Mouse (Mus musculus): Measurements from ENCODE around the gene Kin.

Gene Kin

DNA sequence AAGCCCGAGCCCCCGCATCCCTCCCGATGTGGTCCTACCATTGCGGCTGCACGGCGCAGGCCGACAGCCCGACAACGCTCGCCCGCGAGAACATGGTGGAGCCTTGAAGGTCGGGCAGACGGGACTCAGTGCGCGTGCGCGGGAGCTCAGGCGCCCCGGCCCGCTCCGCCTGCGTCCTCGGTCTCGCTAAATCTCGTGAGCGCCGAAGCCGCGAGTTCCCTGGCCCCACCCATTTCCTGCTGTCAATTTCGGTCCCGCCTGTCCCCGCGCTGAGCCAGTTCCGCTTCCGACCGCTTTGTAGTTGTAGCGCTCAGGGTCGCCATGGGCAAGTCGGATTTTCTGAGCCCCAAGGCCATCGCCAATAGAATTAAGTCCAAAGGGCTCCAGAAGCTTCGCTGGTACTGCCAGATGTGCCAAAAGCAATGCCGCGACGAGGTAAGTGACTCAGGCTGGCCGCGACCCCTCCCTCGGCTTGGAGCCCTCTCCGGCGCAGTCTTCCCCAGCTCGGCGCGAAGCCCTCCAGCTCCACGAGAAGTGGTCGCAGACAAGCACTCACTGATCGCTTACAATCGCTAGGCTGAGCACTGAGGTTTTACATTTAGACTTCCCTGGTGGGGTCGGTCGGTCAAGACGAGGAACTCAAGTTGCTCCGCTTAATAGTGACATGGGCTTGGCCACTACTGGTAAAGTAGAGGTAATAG lies at the start of gene Kin, which contains the start of gene Atp5c1:
Gene Kin (plus strand): TSS at position 284 of the 701 bp plus-strand sequence.
Gene Atp5c1 (minus strand): TSS at position 201 of the 701 bp plus-strand sequence.
- DNase-seq, result peak; percentile 96

DNA sequence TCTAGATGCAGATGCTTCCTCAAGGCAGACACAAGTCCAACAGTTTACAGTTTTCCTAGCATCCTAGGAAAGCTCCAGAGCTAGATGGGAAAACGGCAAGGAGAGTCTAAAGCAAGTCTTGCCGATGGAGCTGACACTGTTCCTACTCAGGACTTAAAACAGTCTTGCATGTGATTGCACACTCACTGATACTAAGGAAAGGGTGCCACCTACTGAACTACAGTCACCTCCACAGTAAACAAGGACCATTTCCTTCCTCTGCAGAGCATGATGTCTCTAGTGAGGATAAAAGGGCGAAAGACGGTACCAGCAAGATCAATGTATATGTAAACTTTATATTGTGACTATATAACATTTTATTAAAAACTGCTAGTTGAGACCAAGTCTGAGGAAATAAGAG lies 46.7 kb upstream of the Kin start:
- no peak for DNase-seq

DNA sequence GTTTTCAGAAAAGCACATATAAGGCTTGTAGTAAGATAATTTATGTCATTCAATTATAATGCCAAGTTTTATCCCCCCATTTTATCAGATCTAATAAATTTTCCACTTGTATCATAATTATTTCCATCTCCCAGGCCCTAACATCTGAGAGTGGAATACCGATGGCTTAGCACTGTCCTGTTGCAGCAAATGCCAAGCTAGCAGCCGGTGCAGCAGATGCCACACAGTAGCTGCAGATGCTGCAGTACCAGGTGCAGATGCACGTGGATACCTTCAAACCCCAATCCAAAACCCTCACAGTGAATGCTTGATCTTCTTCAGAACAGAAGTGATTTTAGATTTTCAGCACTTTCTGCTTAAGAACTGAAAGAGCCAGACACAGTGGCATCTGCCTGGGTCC lies 45.4 kb upstream of the Kin start:
- DNase-seq, result no peak

DNA sequence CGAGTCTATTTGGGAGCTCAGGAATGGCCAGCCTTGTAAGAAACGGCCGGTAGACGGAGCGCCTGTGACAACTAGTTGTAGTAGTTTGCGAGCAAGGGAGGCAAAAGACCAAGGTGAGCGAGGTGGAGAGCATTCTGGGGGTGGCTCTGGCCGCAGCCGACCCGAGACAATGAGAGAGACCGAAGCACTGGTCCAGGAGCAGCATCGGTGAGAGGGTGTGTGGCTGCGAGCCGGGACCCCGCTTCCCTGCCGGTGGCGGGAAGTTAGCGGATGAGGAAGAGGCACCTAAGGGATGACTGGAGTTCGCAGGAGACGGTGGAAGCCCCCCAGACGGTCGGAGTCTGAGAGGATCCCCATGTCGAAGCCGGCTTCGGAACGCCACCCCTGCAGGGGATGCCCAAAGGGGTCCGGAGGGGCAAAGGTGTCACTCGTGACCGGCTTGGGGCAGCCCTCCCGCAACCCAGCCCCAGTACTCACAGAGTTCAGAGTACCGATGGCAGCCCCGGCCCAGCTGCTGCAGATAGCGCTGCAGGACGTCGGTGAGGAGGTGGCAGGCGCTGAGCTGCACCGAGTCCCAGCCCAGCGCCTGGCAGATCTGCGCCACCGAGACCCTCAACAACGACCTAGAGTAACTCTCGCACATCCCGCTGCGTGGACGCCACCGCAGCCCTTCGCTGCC lies 32.5 kb upstream of the Kin start:
- DNase-seq, result no peak

DNA sequence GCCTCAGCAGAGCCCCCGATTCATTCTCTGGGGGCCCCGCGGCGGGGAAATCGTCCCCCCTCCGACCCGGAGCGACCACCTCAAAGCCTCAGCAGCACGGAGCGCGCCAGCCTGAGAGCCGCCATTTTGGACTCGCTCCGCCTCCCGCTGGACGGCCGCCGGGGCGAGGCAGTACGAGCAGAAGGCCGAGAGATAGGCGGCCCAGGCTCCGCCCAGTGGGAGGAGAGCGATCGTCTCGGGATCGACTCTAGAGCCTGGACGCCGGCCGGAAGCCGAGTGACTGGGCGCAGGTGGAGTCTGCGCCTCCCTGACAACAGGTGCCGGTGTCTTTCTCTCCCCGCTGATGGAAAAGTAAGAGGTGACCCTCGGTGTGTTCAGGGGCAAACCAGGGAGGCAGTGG lies 31.9 kb upstream of the Kin start, which contains the start of gene Taf3:
Gene Taf3 (minus strand): TSS at position 136 of the 400 bp plus-strand sequence.
- peak; percentile 95 for DNase-seq

DNA sequence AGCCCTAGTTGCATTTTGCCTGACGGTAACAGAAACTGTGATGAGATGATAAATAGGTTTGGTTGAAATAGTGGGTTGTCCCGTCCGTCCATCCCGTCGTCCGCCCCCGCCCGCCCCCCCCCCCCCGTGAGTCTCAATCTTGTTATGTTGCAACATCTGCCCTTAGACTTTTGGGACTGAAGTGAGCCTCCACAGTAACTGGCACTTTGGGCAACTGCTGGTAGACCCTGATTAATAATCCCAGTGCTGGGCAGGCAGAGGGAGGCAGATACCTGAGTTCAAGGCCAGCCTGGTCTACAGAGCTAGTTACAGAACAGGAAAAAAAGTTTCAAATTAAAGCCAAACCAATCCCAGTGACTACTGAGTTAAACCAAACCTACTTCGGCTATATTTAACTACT lies 30.9 kb upstream of the Kin start:
- DNase-seq, result no peak

DNA sequence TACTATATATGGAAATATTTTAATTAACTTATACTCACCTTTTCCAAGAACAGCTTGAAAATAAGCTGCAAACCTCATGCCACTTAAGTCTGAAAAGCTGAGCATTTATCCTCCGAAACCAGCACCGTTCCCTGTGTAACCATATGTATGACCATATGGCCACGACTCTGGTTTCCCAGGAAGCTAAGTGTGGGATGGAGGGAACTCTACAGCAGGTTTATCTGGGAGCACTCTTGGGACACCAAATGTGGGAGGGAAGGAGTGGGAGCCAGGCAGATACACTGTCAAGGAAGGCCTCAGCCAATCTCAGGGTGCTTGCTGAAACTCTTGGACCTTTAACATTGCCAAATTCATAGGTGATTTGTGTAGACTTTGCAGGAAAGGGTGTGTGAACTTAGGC lies 29.5 kb upstream of the Kin start:
- DNase-seq, result no peak

DNA sequence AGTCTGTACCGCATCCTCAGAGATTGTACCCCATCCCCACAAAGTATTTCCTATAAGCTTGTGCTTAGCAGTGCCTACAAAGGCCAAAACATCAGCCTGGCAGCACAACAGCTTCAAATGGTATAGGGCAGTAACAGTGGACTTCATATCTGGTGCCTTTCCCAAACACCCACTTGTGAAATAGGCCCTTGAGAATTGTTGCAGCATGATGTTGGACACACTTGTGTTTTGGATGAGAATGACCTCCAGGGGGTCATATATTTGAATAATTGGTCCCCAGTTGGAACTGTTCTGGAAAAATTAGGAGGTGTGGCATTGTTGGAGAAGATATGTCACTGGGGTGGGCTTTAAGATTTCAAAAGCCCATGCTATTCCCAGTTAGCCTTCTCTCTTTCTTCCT lies 28.4 kb upstream of the Kin start:
- no peak for DNase-seq

DNA sequence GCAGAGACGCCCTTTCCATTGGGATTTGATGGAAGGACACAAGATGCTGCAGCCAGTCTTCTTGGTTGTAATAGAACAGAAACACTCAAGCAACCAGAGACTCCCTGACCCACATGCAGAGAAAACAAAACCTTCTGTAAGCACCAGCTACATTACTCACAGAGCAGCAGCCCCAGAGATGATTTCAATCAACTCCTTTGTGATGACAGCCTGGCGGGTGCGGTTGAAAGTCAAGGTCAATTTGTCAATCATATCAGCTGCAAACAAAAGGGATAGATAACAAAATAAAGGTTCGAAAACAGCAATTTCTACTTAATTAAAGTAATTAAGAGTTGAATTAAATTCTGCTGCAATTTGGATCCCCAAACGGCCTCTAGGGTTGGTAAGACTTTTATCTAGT lies 21.6 kb upstream of the Kin start:
- DNase-seq, result no peak

DNA sequence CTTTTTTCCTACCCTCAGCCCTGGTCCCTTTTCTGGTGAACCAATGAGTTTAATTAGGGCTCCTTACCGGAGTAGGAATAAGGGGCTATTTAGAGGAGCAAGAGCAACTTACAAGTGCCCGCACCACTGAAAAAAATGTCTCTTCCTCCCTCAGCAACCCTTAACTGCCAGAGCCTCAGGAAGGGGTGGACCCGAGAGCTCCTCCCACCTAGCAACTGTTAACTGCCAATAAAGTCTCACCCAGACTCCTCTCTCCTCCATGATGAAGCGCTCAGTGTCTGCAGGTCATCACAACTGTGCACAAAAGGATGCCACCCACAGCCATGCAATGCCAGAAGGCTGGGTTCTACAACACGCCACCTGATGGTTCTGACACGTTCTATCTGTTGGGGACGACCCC lies 8.6 kb upstream of the Kin start:
- DNase-seq, result no peak

DNA sequence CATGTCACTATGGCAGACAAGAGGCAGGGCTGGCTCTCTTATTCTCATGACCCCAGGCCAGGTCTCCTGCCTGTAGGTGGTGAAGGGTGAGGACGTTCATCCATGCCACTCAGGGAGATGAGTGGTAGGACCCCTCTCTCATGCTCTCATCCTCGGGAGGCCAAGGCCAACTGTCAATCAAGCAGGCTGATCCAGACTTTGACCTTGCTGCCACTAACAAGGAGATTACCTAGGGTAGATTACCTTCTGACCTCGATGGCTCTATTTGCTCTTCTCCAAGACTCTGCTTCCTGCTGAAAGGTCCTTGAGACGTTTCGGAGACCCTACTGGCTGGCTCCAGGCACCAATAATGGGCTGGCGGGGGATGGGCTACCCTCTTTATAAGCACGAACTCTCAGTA lies 5.9 kb upstream of the Kin start:
- DNase-seq, result no peak

DNA sequence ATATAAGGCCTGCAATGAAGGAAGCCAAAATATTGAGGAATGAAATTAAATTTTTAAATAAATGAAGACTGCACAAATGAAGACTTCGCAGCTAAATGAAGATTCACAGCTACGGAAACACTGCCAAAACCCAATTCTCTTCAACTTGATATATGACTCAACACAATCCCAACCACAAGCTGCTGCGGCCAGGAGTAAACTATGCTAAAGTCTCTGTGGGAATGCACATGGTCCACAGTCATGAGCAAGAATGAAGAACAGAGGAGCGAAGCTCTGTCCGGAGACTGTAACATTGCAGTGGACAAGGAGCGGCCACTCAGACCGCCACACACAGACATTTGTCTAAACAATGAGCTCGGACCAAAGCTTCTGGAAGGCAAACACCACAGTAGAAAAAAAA lies 3.7 kb upstream of the Kin start:
- no peak for DNase-seq

DNA sequence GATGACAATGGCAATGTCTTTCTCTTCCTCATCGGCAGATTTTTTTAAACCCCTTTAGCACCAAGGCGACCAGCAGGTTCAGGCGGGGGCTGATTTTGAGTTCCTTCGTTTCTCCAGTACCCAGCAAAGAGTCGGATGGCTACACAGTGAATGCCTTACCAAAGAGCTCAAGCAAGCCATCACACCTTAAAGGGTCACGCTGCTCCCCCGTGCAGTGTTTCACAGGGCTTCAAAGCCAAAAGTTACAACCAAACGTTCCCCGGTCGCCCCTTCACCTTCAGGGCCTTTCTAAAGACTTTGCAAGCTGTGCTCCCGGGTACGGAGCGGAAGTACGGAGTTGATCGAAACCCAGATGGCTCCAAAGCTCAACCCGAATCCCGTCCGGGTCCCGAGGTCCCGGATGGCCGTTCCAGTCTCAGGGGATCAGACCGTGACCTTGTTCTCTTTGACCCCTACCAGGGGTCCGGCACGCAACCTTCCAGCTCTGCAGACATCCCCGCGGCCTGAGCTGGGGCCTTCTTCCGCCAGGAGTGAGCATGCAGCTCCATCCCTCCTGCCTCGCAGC lies 566 bp upstream of the Kin start:
- DNase-seq, result no peak

DNA sequence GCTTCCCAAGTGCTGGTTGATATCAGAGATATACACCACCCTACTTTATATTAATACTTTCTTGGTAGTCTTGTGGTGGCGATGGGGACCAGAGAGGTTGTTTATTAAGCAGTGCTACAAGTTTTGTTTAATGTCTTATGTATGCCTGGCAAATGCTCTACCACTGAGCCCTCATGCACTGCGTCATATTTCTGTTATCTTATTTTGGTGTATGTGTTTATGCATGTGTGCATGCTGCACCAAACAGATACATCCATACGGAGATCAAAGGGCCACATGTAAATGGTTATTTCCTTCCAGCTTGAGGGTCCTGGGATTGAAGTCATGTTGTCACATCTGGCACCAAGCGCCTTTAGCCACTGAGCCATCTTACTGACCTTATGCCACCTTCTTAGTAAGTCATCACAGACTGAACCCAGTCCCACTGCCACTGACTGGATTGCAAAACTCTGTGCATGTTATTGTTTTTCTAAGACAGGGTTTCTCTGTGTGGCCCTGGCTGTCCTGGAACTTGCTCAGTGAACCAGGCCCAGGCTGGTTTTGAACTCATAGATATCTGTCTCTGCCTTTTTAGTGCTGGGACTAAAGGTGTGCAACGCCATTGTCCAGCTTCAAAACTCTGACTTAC lies 1.2 kb downstream of the Kin start:
- DNase-seq, result no peak

DNA sequence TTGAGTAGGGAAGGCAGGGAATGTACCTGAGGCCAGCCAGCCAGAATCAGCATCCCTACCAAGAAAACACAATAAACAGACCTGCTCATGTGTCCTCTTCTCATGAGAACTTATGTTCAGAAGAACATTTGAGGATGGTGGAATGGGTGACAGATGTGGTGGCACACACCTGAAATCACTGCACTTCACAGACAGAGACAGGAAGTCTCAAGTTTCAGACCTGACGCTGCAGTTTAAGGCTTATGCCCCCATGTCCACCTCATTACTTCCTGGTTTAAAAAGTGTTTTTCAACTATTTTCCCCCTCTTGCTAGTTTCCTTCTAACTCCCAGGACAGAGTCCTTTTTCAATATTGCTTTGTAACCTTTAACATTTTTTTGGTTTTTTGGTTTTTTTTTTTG lies 2.3 kb downstream of the Kin start:
- no peak for DNase-seq

DNA sequence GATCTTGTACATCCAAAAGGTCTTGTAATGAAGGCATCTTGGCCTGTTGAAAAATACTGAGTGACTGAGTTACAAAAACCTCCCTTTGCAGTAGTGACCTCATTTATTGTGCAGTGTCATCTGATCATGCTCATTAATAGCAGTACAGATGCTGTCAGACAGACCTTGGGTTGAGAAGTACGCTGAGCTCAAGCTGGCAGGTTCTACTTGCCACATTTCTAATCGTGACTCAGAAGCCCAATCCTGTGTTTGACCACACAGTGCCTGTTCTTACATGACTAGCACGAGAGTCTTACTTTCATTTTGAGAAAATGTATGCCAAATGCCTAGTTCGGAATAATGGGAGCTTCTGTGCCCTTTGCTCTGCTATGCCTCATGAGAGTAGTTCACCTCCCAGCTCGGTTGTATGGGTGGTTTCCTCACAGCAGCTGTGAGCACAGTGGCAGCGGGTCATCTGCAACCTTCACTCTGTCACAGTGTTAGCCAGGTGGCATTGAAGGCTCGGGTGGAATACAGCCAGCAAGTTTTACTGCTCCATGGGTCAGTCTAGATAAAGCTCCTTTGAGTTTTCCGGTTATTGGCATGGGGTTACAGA lies 7.0 kb downstream of the Kin start:
- DNase-seq, result no peak

DNA sequence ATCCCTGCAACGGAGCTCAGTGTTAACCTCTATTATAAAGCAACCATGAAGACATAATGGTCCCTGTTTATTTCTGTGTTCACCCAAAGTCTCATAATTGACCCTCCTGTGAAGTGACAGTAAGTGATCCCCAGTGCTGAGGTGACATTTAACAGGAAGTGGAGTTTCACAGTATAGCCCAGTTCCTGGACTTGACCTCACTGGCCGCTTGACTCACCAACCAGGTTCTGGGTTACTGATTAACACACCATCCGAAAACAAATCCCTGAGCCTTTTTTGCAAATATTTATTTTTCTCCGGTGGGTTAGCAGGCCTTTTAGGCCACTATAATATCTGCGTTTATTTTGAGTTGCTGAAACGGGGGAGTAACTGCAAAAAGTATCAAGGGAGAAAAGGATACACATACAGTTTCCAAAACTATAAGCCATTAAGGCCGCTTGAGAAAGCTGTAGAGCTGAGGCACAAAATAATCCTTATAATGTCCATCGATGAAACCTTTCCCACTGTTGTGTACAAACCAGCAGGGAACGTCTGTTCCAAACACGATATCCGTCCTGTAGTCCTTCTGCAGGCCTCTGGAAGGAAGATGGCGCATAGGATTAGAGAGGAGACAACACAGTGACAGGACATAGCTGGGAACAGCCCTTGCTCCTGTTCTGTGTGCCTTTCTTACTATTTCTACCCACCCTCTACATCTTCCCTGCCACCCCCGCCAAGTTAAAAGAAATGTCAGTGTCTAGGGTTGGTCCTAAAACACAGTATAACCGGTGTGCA lies 14.1 kb downstream of the Kin start:
- DNase-seq, result no peak

DNA sequence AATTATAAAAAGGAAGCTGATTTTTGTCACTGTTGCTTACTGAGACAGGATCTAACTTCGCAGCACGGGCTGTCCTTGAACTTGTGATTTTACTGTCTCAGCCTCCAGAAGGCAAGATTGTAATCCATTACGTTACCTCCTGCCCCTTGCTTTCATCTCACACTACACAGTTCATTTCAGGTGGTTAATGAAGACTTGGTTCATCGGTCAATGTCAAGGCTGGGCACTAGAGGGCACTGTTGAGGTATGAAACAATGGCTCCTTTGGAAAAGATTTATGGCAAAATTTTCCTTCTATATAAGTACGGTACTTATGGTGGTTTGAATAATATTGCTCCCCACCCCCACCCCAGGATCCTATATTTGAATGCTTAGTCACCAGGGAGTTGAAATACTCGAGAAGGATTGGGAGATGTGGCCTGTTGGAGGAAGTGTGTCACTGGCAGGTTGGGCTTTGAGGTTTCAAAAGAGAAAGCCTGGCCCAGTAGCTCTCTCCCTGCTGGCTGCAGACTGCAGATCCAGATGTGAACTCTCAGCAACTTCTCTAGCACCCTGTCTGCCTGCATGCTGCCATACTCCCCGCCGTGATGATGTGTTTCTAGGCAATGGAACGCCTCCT lies 18.3 kb downstream of the Kin start:
- DNase-seq, result no peak

DNA sequence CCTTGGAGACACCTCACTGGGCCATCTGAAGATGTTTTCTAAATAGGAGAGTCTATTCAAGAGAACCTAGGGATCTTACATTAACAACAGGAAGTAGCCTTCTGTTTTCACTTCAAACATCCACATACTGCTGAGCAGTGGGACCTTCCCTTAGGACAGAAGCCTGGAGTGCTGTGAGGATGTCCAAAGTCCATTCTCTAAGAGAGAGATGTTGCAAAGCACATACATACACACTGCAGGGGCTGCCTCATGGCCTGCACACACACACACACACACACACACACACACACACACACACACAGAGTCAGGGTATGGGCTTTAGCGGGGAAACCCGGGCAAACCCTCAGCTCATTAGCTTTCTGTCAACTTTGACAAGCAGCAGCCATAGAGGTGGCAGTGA lies 20.1 kb downstream of the Kin start:
- DNase-seq, result no peak

DNA sequence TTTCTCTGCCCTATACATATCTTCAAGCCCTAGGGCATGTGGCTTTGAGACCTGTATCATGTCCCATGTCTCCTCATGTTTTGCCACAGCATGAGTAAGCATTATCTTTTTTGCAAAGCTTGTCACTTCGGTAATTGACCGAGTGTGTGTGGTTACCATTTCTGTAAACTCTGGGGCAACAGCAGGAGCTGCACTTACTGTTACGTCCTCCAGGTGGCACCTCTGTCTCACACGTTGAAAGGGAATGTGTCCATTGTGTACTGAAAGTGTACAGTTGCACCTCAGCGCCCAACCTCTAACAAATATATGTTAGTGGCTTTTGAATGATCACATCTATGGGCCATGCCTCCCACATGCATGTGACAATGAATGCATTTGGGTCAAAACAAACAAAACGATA lies 20.8 kb downstream of the Kin start:
- no peak for DNase-seq

DNA sequence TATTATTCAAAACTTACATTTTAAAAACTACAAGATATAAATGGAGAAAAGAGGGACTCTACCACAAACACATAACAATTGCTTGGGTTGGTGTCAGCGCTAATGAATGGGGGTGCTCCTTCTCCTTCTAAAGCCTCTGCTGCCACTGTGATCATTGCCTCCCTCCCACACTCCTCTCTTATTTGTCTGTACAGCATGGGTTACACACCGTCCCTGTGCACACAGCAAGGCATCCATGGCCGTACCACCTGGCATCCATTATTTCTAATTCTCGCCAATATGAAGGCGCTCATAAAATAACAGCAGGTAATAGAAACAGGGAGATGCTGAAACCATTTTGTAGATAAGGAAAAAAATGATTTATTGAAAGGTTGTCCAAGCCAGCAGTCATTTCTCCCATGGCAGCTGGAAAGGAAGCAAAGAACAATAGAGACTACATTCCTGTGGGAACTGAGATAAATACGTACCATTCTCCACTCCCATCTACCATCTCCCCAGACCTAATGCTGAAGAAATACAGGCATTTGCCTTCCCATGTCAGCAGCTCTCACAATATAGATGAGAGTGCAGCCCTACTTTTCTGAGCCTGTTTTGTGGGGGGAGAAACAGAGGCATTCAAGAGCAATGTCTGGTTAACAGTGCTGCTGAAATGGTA lies 28.3 kb downstream of the Kin start:
- DNase-seq, result no peak

DNA sequence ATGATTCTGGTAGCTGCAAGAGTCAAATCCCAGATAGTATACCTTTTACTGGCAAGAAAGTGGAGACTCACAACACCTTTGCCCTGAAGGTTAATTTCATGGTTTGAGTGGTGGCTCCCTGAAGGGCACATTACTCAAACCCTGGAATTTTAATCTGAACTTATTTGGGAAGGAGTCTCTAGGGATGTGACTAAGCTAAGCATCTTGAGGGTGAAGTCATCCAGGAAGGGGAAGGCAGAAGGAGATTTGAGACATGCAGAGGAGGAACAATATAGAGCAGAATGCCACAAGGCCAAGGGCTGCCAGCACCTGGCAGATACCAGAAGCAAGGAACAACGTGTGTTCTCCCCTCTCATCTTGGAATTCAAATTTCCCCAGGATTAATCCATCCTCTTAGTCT lies 38.4 kb downstream of the Kin start:
- DNase-seq, result no peak

Measured in cerebellum, adult 11-12 months (tissue).